Mouse (Mus musculus) spleen, adult 10 weeks (tissue): ENCODE measurements around the gene Mypn. TPM values are rescaled to one million over a fixed set of nuclear protein-coding genes. Genes with fewer than 3 reads are reported as not detected.

Source experiments
- polyA plus RNA-seq: library from polyadenylated mRNA; stranded (reverse); fragments of 350-450 nt; fragmentation: Illumina TruSeq; extraction: RNeasy Lipid Tissue Mini Kit (QIAGEN cat#74804); gene quantifications from one replicate; pipeline ENCODE4 v1.2.3, GENCODE M21; 2015; ENCODE audit warnings: low replicate concordance; ENCODE audit not compliant: insufficient read depth

Mypn gene
- not detected for polyA plus RNA-seq

GRCm38 (mm10) chr10:63203728-63204127, at the start of gene Mypn:
Gene Mypn, minus strand, starts transcription at chr10:63203952.

GRCm38 (mm10) chr10:63243493-63244054, 39.8 kb upstream of the Mypn start, which contains the start of gene Herc4:
Gene Herc4, plus strand, starts transcription at chr10:63243810.

GRCm38 (mm10) chr10:63099521-63099920, 104.2 kb downstream of the Mypn start, which contains the start of gene Atoh7:
Gene Atoh7, plus strand, starts transcription at chr10:63099651.

Other genes starting within 250 kb of the Mypn start
- 39.6 TPM for gene Rufy2, start 223.7 kb downstream of the Mypn start, polyA plus RNA-seq
- 165 TPM for gene Hnrnph3, start 179.7 kb downstream of the Mypn start, polyA plus RNA-seq
- gene Pbld2, start 179.6 kb downstream of the Mypn start, polyA plus RNA-seq: 0.66 TPM
- 0.33 TPM for gene Pbld1, start 143.8 kb downstream of the Mypn start, polyA plus RNA-seq
- gene Atoh7, start 104.3 kb downstream of the Mypn start, polyA plus RNA-seq: not detected
- gene Herc4, start 39.9 kb upstream of the Mypn start, polyA plus RNA-seq: 200 TPM
- 46.6 TPM for gene Sirt1, start 177.8 kb upstream of the Mypn start, polyA plus RNA-seq
- gene Dnajc12, start 178.5 kb upstream of the Mypn start, polyA plus RNA-seq: 5.1 TPM
- gene Gm7075, start 217.8 kb upstream of the Mypn start, polyA plus RNA-seq: not detected
- 0.39 TPM for gene Ctnna3, start 226.1 kb upstream of the Mypn start, polyA plus RNA-seq